Mouse (Mus musculus): Measurements from ENCODE around the gene Hacd1.
A peak's percentile ranks its signal among the peaks of the same experiment; 100 is the strongest.

Gene Hacd1

DNA sequence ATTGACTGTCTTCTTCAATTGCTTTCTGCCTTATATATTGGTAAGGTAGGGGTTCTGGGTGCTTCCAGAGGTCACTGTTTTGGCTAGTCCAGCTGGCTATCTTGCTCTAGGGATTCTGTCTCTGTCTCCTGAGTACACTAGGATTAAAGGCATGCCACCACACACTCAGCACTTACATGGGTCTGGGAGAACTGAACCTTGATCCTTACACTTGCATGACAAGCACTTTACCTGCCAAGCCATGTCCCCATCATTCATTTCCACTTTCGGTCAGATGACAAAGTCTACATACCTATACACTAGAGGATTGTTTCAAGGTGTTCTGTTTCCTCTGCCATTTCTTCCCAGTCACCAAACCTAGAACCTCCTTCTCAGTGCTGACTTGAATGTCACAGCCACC lies 50.8 kb downstream of the Hacd1 start:
- no peak for DNase-seq (ENCODE audit: low read depth)

DNA sequence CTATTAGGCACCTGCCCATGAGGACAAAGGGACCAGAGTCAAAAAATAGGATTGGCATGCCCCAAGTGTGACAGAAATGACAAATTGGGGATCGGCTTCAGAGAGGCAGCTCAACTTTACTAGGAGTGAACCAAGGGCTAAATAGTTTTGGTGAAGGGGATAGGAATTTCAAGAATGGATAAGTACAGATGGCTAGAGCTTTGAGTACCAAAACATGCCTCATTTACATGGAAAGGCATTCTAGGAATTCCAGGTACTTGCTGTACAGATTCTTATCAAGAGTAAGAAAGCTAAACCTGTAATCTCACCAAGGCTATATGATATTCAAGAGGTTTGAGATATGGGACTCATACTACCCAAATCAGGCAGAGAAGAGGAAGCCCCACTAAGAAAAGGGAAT lies 95.8 kb downstream of the Hacd1 start:
- DNase-seq (ENCODE audit: low read depth): no peak

DNA sequence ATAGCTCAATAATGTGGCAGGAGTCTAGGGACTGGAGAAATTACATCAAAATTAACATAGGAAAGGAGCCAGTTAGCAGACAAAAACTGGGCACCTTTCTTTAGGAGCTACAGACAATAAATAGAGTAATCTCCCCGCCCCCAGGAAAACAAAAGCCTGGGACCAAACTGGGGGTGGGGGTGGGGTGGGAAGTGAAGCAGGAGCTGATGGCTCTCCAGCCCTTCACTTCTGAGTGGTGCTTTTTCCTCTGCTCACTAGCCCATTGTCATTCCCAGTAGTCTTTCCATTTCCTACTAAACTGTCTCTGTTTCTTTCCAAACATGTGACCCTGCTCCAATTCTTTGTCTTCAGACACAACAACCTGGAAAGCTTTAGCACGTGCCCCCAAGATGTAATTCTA lies 99.5 kb downstream of the Hacd1 start:
- no peak for DNase-seq (ENCODE audit: low read depth)

DNA sequence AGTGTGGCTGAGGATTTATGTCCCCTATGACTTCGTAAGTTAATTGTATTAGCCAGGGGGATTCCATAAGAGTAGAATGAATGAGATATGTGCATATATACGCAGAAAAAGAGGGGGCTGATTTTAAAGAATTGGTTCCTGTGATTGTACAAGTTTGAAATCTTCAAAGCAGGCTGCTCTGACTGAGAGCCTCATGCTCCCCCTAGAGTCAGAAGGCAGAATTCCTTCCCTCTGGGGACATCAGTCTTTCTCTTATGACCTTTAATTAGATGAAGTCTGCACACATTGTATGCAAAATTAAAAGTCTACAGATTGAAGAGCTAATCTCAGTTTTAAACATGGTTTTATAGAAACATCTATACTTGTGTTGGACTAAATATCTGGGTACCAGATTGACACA lies 117.8 kb downstream of the Hacd1 start:
- DNase-seq (ENCODE audit: low read depth): no peak

DNA sequence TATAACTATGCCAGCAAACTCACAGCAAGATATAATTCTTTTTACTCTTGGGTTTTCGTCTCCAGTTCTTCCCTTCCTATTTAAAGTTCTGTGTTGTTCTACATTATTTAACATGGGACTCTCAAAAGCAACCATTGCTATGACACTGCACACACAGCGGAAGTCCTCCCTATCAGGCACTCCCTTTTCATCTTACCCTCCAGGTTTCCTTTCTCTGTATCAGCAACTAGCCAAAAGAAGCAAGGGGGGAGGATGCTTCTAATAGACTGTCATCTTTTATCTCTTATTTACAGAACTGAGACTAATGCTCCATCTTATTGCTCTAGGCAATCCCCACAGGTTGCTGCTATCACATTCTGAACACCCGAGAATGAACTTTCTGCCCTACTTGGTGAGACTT lies 120.6 kb downstream of the Hacd1 start:
- no peak for DNase-seq (ENCODE audit: low read depth)

DNA sequence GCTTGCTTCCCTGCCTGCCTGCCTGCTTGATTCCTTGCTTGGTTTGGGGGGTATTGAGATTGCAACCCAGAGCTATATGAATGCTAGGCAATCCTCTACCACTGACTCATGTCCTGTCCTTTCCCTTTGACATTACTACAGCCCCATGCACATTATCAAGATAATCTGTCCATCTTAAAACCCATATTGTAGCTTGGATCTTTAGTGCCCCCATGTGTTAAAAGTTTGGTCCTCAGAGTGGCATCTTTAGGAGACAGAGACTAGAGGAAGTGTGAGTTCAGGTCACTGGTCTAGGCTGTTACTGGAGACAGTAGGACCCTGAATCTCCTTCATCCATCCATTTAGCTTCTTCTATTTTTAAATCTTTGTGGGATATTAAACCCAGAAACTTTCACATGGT lies 123.7 kb downstream of the Hacd1 start:
- DNase-seq (ENCODE audit: low read depth): no peak

DNA sequence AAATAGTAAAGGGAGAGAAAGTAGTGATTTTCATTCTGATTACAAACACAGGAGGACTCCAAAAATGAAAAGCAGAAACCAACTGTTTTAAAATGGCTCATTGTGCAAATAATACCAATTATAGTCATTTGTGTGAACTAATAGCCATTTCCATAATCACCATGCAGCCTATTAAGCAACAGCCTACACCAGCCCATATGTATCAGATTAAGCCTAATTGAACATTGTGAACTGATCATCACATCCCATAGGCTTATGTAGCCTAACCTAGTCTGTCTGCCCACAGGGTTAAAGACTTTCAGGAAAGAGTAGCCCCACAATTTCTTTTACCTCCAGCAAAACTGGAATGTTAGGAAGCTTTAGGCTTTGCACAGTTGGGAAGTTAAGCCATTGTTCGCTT lies 125.2 kb downstream of the Hacd1 start:
- DNase-seq (ENCODE audit: low read depth): no peak

DNA sequence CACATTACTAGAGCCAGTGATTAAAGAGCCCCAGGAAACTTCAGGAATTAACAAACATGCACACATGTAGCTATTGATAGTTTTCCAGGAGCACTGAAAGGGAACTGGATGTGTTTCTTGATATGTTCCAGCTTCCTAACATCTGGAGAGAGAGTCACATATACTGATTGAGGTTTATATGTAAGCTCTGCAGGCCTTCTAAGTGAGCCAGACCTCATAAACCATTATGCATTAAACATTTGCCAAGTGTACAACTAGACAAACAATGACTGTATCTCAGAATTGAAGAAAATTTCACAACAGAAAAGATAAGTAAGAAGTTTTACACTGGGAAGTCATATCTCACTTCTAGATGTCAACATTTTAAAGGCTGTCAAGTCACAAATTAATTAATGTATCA lies 167.4 kb downstream of the Hacd1 start:
- no peak for DNase-seq (ENCODE audit: low read depth)

DNA sequence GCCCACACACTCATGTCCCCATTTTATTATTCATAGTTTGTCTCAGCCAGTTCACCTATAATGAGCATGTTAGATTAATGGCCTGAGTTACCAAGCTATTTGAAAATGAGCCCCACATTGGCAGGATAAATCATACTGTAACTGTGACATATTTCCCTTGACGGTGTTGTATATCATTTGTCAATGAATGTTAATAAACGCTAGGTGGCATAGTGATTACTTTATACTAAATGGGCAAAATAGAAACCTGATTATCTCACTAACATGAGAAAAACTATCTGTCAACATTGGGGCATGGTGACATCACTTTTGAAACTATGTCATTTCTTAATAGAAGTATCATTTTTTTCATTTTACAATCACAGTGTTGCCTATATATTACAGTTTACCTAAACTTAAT lies 198.5 kb downstream of the Hacd1 start:
- no peak for DNase-seq (ENCODE audit: low read depth)

DNA sequence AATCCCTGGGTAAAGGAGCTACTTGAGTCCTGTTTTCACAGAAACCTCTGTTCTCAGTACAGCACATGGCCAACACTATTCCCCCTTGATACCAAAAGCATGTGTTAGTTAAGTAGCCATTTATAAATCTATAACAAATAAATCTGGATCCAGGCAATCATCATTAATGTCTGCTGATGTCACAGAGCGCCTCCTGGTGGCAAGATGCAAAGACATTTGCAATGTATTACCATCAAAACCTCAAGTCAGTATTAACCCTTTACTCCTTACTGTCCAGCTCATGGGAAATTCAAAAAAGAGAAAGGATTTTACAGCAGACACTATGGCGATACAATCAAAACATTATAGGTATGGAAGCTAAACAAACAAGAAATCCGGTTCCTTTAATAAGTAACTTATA lies 200.4 kb downstream of the Hacd1 start:
- DNase-seq (ENCODE audit: low read depth): peak; percentile 14

DNA sequence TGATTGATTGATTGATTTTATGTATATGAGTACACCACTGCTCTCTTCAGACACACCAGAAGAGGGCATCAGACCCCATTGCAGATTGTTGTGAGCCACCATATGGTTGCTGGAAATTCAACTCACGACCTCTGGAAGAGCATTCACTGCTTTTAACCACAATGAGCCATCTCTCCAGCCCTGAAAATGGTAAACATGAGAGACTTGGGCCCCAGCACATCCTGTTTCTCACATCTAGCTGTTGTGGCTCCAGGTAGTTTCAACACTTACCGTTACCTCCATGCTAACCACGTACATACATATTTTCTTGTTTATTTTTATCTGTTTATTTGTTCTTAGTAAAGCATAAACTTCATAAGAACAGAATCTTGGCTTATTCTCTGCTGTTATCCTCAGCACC lies 219.6 kb downstream of the Hacd1 start:
- no peak for DNase-seq (ENCODE audit: low read depth)

DNA sequence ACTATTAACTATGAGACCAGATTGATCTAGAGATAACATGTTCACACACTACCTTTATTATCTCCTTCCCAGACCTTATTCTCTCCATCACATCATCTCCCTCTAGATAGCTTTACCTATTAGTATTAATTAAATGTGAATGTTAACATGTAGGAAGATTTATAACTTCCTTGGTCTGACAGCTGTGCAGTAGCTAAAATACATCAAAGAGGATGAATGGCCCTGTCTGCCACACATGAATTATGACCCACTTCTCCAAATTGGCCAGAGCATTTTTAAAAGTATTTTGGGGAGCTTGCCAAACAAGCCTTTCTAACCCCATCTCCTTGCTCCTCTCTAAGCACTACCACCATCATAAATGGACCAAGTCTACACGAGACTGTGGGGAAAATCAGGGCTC lies 220.9 kb downstream of the Hacd1 start:
- DNase-seq (ENCODE audit: low read depth): no peak

DNA sequence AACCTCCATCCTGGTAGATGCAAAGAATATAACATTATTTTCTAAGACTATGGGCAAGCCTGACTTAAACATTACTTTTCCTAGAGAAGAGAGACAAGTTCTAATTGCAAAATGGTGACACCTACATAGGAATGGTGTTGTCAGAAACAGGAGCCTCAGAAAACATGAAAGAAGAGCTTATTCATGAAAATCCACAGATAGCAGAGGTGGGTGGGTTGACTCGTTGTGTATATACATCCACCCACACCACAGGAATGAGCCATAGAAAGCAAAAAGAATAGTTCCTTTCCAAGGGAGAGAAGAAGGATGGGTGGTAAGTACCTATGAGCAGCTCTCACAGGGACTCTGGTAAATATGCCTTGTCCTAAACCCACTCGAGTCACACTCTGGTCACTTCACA lies 239.3 kb downstream of the Hacd1 start:
- no peak for DNase-seq (ENCODE audit: low read depth)

DNA sequence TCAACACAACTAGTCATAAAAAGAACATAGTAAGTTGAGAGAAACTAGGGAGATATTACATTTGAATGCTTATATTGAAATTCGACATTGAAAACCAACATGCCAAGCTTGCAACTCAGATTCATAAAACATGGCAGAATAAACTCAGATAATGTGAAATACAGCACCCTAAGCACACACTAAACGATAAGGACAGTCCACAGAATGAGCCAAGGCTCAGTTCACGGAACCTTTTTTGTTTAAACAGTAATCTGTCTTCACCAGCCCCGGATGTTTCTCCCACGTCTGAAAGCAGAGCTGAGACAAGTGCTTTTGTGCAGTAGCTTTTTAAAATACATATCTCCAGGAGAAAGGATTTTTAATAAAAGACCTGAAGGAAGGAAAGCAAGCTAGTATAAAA lies 247.3 kb downstream of the Hacd1 start:
- no peak for DNase-seq (ENCODE audit: low read depth)

DNA sequence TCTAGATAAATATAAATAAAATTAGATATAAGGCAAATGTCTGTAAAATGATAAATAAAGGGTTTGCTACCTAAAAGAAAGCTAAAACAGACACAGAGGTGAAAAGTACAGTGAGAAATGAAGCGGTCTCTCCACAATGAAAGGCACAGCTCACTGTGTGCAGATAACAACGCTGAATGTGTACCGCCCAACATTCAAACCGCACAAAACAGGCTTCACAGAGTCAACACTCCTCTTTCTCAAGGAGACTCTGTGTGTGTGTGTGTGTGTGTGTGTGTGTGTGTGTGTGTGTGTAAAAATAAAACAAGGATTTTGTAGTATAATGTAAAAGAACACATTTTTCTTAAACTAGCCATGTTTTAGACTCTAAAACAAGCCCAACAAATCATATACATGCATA lies 247.9 kb downstream of the Hacd1 start:
- no peak for DNase-seq (ENCODE audit: low read depth)

DNA sequence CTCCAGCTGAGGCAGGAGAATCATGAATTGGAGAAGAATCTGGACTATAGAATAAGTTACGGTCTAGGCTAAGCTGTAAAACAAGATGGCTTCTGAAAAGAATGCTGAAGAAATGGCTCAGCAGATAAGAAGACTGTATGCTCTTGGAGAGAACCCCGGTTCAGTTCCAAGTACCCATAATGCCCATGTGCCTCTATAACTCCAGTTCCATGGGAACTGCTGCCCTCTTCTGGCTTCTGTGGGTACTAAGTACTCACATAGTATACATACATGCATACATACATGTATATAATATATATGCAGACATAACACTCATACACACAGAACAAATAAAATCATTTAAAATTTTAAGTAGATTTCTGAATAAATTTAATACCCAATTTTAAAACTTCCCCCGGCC lies 249.8 kb downstream of the Hacd1 start:
- DNase-seq (ENCODE audit: low read depth): no peak

DNA sequence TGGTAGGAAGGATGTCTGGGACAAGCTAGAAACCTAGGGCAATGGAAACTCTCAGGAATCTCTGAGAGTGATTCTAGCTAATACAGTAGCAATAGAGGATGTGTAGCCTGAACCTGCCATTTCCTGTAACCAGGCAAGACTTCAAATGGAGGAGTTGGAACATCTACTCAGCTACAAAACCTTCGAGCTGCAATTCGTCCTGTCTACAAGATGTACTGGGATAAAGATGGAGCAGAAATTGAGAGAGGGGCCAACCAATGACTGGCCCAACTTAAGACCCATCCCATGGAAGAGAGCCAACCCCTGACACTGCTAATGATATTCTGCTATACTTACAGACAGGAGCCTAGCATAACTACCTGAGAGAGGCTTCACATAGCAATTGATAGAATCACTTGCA lies 255.3 kb downstream of the Hacd1 start:
- DNase-seq (ENCODE audit: low read depth): no peak

All from fibroblast of lung, adult 2 months (primary cell).